Mouse (Mus musculus) CH12.LX (cell line): ENCODE measurements around the gene Gm26741. TPM values are rescaled to one million over a fixed set of nuclear protein-coding genes. Genes with fewer than 3 reads are reported as not detected.

Experiments
- DNase-seq: peaks from one replicate; pipeline ENCODE4 v3.0.0-alpha.2; 2013; ENCODE audit errors: extremely low read depth
- H3K27ac ChIP-seq: 2 replicates; pipeline ENCODE4 v1.5.1; 2012; ENCODE audit warnings: low read depth, mild to moderate bottlenecking, control low read depth, moderate library complexity; ENCODE audit not compliant: insufficient read depth
- H3K27me3 ChIP-seq: replicated peaks from 2 replicates; pipeline ENCODE3; 2012; ENCODE audit warnings: inconsistent platforms
- H3K36me3 ChIP-seq, 2 experiments: replicated peaks in 1 of 2; 2 replicates each; pipeline versions ENCODE3 to v1.6.1; 2012; ENCODE audit warnings: inconsistent platforms in 1 of 2, low read length in 1 of 2, mild to moderate bottlenecking in 1 of 2, mixed read lengths in 1 of 2, moderate library complexity in 1 of 2; ENCODE audit not compliant: control insufficient read depth in 1 of 2, insufficient read depth in 1 of 2
- H3K4me1 ChIP-seq, 2 experiments: 2 replicates each; pipeline ENCODE4 v1.6.1; 2012; ENCODE audit warnings: inconsistent platforms in 1 of 2, moderate library complexity in 1 of 2; ENCODE audit not compliant: insufficient read depth in 2 of 2, control insufficient read depth in 1 of 2
- H3K4me2 ChIP-seq: 2 replicates; pipeline ENCODE4 v1.6.1; 2012; ENCODE audit warnings: low read depth, mild to moderate bottlenecking, control low read depth; ENCODE audit not compliant: poor library complexity, insufficient read depth, severe bottlenecking
- H3K4me3 ChIP-seq, 3 experiments: fragments of 150-350 bp in 1 of 3; sonication (generic) in 1 of 3; replicated peaks in 1 of 3; 2 replicates each; pipeline versions ENCODE3 to v1.5.1; 2011 to 2012; ENCODE audit warnings: low read depth in 2 of 3, low read length in 2 of 3, mild to moderate bottlenecking in 2 of 3, moderate library complexity in 2 of 3, control low read depth in 1 of 3, improper control_type of control experiment in 1 of 3, inconsistent platforms in 1 of 3, mixed read lengths in 1 of 3; ENCODE audit not compliant: poor library complexity in 1 of 3
- H3K79me2 ChIP-seq: replicated peaks from 2 replicates; pipeline ENCODE4 v1.6.1; 2012; ENCODE audit warnings: mild to moderate bottlenecking, moderate library complexity; ENCODE audit not compliant: control insufficient read depth, poor library complexity, insufficient read depth, severe bottlenecking; ENCODE audit errors: extremely low read depth
- H3K9ac ChIP-seq: 2 replicates; pipeline ENCODE4 v1.6.1; 2012; ENCODE audit warnings: low read depth, mild to moderate bottlenecking, control low read depth, moderate library complexity; ENCODE audit not compliant: insufficient read depth
- H3K9me3 ChIP-seq: replicated peaks from 2 replicates; pipeline ENCODE3; 2012; ENCODE audit warnings: low read length, inconsistent platforms, mixed read lengths
- CHD1 ChIP-seq: IDR thresholded peaks from 2 replicates; pipeline ENCODE4 v1.6.1; 2012; ENCODE audit warnings: low read depth, low read length, improper control_type of control experiment, inconsistent platforms
- ELF1 ChIP-seq: IDR thresholded peaks from 2 replicates; pipeline ENCODE4 v1.6.1; 2014; ENCODE audit warnings: low read depth, mild to moderate bottlenecking, inconsistent platforms, low read length, improper control_type of control experiment
- ETS1 ChIP-seq: conservative IDR thresholded peaks from 2 replicates; pipeline ENCODE4 v1.6.1; 2012; ENCODE audit warnings: low read depth, mild to moderate bottlenecking, inconsistent platforms, low read length, improper control_type of control experiment, moderate library complexity
- HCFC1 ChIP-seq: IDR thresholded peaks from 2 replicates; pipeline ENCODE4 v1.6.1; 2012; ENCODE audit warnings: low read depth, mild to moderate bottlenecking, inconsistent platforms, low read length, improper control_type of control experiment
- IRF4 ChIP-seq: IDR thresholded peaks from 2 replicates; pipeline ENCODE4 v1.6.1; 2014; ENCODE audit warnings: low read depth, mild to moderate bottlenecking, inconsistent platforms, low read length, improper control_type of control experiment
- JUND ChIP-seq: conservative IDR thresholded peaks from 2 replicates; pipeline ENCODE4 v1.6.1; 2011; ENCODE audit warnings: low read depth, low read length, improper control_type of control experiment
- KAT2A ChIP-seq: IDR thresholded peaks from 2 replicates; pipeline ENCODE4 v1.6.1; 2012; ENCODE audit warnings: low read length, improper control_type of control experiment, inconsistent platforms; ENCODE audit not compliant: insufficient replicate concordance
- MAFK ChIP-seq: IDR thresholded peaks from 2 replicates; pipeline ENCODE4 v1.6.1; 2011; ENCODE audit warnings: low read length, improper control_type of control experiment; ENCODE audit not compliant: insufficient replicate concordance
- MAX ChIP-seq: IDR thresholded peaks from 2 replicates; pipeline ENCODE4 v1.6.1; 2011; ENCODE audit warnings: low read length, improper control_type of control experiment
- MAZ ChIP-seq: IDR thresholded peaks from 2 replicates; pipeline ENCODE4 v1.6.1; 2012; ENCODE audit warnings: low read depth, mild to moderate bottlenecking, inconsistent platforms, low read length, improper control_type of control experiment, moderate library complexity
- MXI1 ChIP-seq: IDR thresholded peaks from 2 replicates; pipeline ENCODE4 v1.6.1; 2011; ENCODE audit warnings: mild to moderate bottlenecking, low read depth, low read length, improper control_type of control experiment
- NELFE ChIP-seq: IDR thresholded peaks from 2 replicates; pipeline ENCODE4 v1.6.1; 2011; ENCODE audit warnings: low read depth, low read length, improper control_type of control experiment
- NRF1 ChIP-seq: IDR thresholded peaks from 2 replicates; pipeline ENCODE4 v1.6.1; 2014; ENCODE audit warnings: low read depth, mild to moderate bottlenecking, inconsistent platforms, low read length, improper control_type of control experiment, moderate library complexity
- PAX5 ChIP-seq: IDR thresholded peaks from 2 replicates; pipeline ENCODE4 v1.6.1; 2012; ENCODE audit warnings: low read length, inconsistent platforms, mixed read lengths
- POLR2A ChIP-seq: IDR thresholded peaks from 2 replicates; pipeline ENCODE4 v1.6.1; 2011; ENCODE audit warnings: low read depth, mild to moderate bottlenecking, improper control_type of control experiment, low read length
- POLR2AphosphoS2 ChIP-seq: IDR thresholded peaks from 2 replicates; pipeline ENCODE4 v1.6.1; 2011; ENCODE audit warnings: low read depth, low read length, improper control_type of control experiment
- RCOR1 ChIP-seq: conservative IDR thresholded peaks from 2 replicates; pipeline ENCODE4 v1.6.1; 2012; ENCODE audit warnings: low read depth, mild to moderate bottlenecking, inconsistent platforms, low read length, improper control_type of control experiment
- SIN3A ChIP-seq: IDR thresholded peaks from 2 replicates; pipeline ENCODE4 v1.6.1; 2012; ENCODE audit warnings: low read length, improper control_type of control experiment, inconsistent platforms
- SMC3 ChIP-seq: IDR thresholded peaks from 2 replicates; pipeline ENCODE4 v1.6.1; 2011; ENCODE audit warnings: low read depth, low read length, improper control_type of control experiment
- TBP ChIP-seq: conservative IDR thresholded peaks from 2 replicates; pipeline ENCODE4 v1.6.1; 2011; ENCODE audit warnings: low read depth, low read length, improper control_type of control experiment
- TCF12 ChIP-seq: IDR thresholded peaks from 2 replicates; pipeline ENCODE4 v1.6.1; 2014; ENCODE audit warnings: low read depth, mild to moderate bottlenecking, inconsistent platforms, low read length, improper control_type of control experiment
- ZMIZ1 ChIP-seq: IDR thresholded peaks from 2 replicates; pipeline ENCODE4 v1.6.1; 2012; ENCODE audit warnings: low read depth, mild to moderate bottlenecking, inconsistent platforms, low read length, improper control_type of control experiment
- ZNF384 ChIP-seq: IDR thresholded peaks from 2 replicates; pipeline ENCODE4 v1.6.1; 2012; ENCODE audit warnings: low read depth, low read length, improper control_type of control experiment, inconsistent platforms
- dilution Hi-C: fragments of 300-500 bp; cut with MboI; formaldehyde crosslinking; loops from 2 replicates; pipeline ENCODE4 v1.14.3; 2020; ENCODE audit warnings: low sequenced_read_pairs; ENCODE audit not compliant: extremely low pct_unique_long_range_greater_than_20kb, extremely low pct_ligation_motif_present
- in situ Hi-C: fragments of 300-500 bp; cut with MboI; formaldehyde crosslinking; loops from 3 replicates; pipeline ENCODE4 v1.14.3; 2019; ENCODE audit warnings: low sequenced_read_pairs, low pct_ligation_motif_present, low pct_unique_long_range_greater_than_20kb, mixed read lengths
- polyA plus RNA-seq: library from polyadenylated mRNA; unstranded; fragments of >175 nt; gene quantifications from 2 replicates; pipeline ENCODE4 v1.2.1, GENCODE M21; 2012; ENCODE audit warnings: low read depth; ENCODE audit not compliant: insufficient read length
- total RNA-seq, 2 experiments: library from RNA; depleted of rRNA; stranded (reverse); fragments of 300-350 nt in 1 of 2; fragments of >200 nt in 1 of 2; gene quantifications; 2 replicates each; pipeline ENCODE4 v1.2.3; 2012 to 2014

Gene Gm26741
- total and polyA plus RNA-seq, 3 experiments: not detected

DNA sequence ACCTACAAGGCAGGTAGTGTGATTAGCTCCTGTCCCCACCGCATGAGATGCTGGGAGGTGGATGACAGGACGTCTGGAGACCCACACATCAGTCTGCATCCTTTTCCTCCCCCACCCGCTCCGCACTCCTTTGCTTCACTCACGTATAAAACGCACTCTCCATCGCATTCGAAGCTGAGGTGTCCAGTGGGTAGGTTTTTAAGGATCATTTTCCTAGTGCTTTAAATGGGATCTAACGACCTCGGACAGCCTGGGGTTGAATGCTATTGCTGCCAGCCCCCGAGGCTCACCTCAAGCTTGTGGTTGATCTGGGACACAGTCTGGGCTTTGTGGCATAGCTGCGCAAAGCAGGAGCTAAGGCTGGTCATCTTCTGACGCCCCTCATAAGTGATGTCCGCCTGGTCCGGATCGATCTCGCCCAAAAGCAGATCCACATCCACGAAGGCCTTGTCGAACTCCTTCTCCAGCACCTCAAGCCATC is 22.8 kb downstream of the Gm26741 start:
- Histone ChIP-seq H3K4me2 (peak overlapping the region; percentile 38), H3K9me3 (no peaks in the 10 kb centered on the region), H3K36me3 (no peaks in the 10 kb centered on the region), H3K27ac (no peak overlapping the region), H3K4me1 (peaks cover 3 to 37% of the 10 kb centered on the region in 2 experiments; a peak in 3 of 4 replicates), H3K79me2 (peaks cover 22% of the 10 kb centered on the region), H3K27me3 (no peaks in the 10 kb centered on the region), H3K9ac (peak overlapping the region; percentile 65), H3K4me3 (peak overlapping the region; percentile 71 to 91 (median 90))
- in situ Hi-C loops: loop anchor here (25.0 kb wide), 1 partner anchor 269 kb away; no protein-coding TSS in a partner anchor
- no peak for DNase-seq
- dilution Hi-C loops: no loop called here
- TF ChIP-seq SMC3 (no peak), CHD1 (0 out of 2 replicates have a peak, but pooled peaks have one; percentile 54)

DNA sequence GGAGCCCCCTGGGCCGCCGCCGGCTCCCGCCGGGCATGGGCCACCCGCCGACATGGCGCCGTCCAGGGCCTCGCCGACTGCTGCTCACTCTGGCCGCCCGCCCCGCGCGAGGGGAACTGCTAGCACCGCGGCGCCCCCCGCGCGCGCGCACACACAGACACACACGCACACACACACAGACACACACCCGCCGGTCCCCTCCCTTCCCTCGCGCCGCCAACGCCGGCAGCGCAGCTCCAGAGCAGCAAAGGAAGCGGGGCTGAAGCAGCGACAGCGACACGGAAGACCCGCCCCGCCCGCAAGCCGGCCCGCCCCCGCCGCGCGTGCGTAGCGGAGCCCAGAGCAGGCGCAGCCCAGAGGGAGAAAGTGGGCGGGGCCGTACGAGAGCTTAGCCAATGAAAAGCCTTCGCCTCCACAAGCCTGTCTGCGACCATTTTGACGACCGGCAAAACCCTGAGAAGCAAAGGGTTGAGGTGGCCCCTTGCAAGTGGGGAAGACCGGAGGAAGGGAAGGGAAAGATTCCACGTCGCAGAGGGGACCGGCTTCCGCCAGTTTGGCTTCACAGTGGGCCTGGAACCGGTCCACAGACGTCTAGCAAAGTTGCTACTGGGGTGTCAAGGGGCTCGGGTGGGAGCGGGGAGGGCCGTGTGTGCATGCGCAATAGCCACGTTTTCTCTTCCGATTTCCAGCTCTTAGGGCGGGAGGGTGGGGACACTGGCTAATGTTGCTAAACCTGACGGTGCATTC is 23.5 kb downstream of the Gm26741 start, which contains the start of gene Gopc:
Gopc (minus strand) TSS at position 280 of the 747 bp plus-strand sequence.
- in situ Hi-C loops: loop anchor here (25.0 kb wide), 1 partner anchor 270 kb away; no protein-coding TSS in a partner anchor
- peaks cover 3 to 33% of the 10 kb centered on the region in 2 experiments; a peak in 3 of 4 replicates for H3K4me1 ChIP-seq

GRCm38 (mm10) chr10:52383022-52383421 is 24.5 kb downstream of the Gm26741 start:
- peak overlapping the region; percentile 55 for H3K9ac ChIP-seq
- peaks cover 21% of the 10 kb centered on the region for H3K79me2 ChIP-seq
- H3K27ac ChIP-seq: no peak overlapping the region
- TF ChIP-seq JUND (no peak), RCOR1 (no peak), MAX (no peak), SIN3A (0 out of 2 replicates have a peak, but pooled peaks have one; percentile 4)
- H3K9me3 ChIP-seq: no peaks in the 10 kb centered on the region
- no peaks in the 10 kb centered on the region for H3K27me3 ChIP-seq
- DNase-seq: no peak
- H3K4me1 ChIP-seq: peaks cover 3 to 23% of the 10 kb centered on the region in 2 experiments; a peak in 3 of 4 replicates
- in situ Hi-C loops: loop anchor here (25.0 kb wide), 1 partner anchor 271 kb away; no protein-coding TSS in a partner anchor
- H3K36me3 ChIP-seq: no peaks in the 10 kb centered on the region
- peak overlapping the region; percentile 65 to 91 (median 76) for H3K4me3 ChIP-seq
- H3K4me2 ChIP-seq: peak overlapping the region; percentile 65; the same call in 1 of the 2 replicates
- dilution Hi-C loops: no loop called here

More for the DNA sequence above, 23.5 kb downstream of the Gm26741 start, which contains the start of gene Gopc:
- Histone ChIP-seq H3K27me3 (no peaks in the 10 kb centered on the region), H3K4me2 (peak within 1 kb of the TSS; percentile 65), H3K9me3 (no peaks in the 10 kb centered on the region), H3K27ac (peak within 1 kb of the TSS; percentile 60), H3K36me3 (no peaks in the 10 kb centered on the region), H3K4me3 (peak within 1 kb of the TSS; percentile 71 to 91 (median 90)), H3K79me2 (peaks cover 22% of the 10 kb centered on the region), H3K9ac (peak within 1 kb of the TSS; percentile 65)
- dilution Hi-C loops: no loop called here
- DNase-seq: peak; percentile 97
- TF ChIP-seq ELF1 (peak; percentile 75), ETS1 (no peak), SIN3A (peak; percentile 70), ZMIZ1 (peak; percentile 73), NRF1 (peak; percentile 91), SMC3 (no peak), TBP (peak; percentile 44; the same call in 1 of the 2 replicates), TCF12 (peak; percentile 64), POLR2A (peak; percentile 92), ZNF384 (no peak), PAX5 (no peak), HCFC1 (peak; percentile 62), IRF4 (no peak), NELFE (peak; percentile 83), KAT2A (0 out of 2 replicates have a peak, but pooled peaks have one; percentile 21), MXI1 (peak; percentile 59), MAFK (no peak), POLR2AphosphoS2 (no peak), MAZ (0 out of 2 replicates have a peak, but pooled peaks have one; percentile 30)
